Mouse (Mus musculus) megakaryocyte, adult 5-6 weeks (primary cell): Measurements from ENCODE around the gene Sync. TPM values are rescaled to one million over a fixed set of nuclear protein-coding genes. Genes with fewer than 3 reads are reported as not detected.

Experiments used
- ATAC-seq: 2 replicates; pipeline ENCODE4 v1.8.0; 2016; ENCODE audit warnings: mild to moderate bottlenecking, inconsistent platforms; ENCODE audit not compliant: poor library complexity, severe bottlenecking
- total RNA-seq, 2 experiments: library from RNA; stranded (forward) in 1 of 2; stranded (reverse) in 1 of 2; fragments of 153-499, 151-499 nt in 1 of 2; fragments of 221-1000, 200-1000 nt in 1 of 2; gene quantifications; 2 replicates each; pipeline versions ENCODE4 v1.2.3 to v1.2.4; 2015 to 2017

Sync gene
- total RNA-seq, 2 experiments from 2014 or later = not detected

DNA sequence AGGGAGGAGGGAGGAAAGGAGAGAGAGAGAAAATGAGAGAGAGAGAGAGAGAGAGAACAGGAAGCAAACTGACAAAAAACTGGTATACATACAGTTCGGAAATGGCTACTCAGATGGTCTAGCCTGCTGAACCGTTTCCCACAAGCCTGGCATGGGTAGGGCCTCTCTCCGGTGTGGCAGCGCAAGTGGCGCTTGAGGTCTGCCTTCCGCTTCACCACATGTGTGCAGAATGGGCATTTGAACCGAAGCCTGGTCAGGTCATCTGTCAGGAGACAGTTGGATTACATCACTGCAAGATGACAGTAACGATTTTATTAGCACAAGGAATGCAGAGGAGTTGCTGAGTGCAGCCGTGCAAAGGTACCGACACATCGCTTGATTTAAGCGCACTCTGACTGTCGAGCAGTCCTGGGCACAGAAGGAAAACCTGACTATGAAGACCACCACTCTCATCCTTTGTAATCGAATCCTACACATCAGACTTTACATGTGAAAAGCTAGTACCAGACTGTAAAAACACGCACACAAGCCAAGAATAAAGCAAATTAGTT, 70.3 kb downstream of the Sync start:
- ATAC-seq = no peak

Other genes starting within 250 kb of the Sync start
- gene Rnf19b, start 229.3 kb upstream of the Sync start, total RNA-seq (2015) = 20.2 and 24.2 TPM in 2 replicates
- gene Rnf19b, start 229.3 kb upstream of the Sync start, total RNA-seq (2017) = 52.8 and 56.8 TPM in 2 replicates
- gene Tmem54, start 182.1 kb upstream of the Sync start, total RNA-seq (2015) = not detected in 2 replicates
- not detected in 2 replicates for gene Tmem54, start 182.1 kb upstream of the Sync start, total RNA-seq (2017)
- not detected in 2 replicates for gene Hpca, start 165.6 kb upstream of the Sync start, total RNA-seq (2015)
- gene Hpca, start 165.6 kb upstream of the Sync start, total RNA-seq (2017) = not detected in 2 replicates
- 0.07 TPM in 2 replicates for gene Fndc5, start 150.6 kb upstream of the Sync start, total RNA-seq (2015)
- not detected in 2 replicates for gene Fndc5, start 150.6 kb upstream of the Sync start, total RNA-seq (2017)
- gene S100pbp, start 97.9 kb upstream of the Sync start, total RNA-seq (2015) = 28.3 and 37.5 TPM in 2 replicates
- gene S100pbp, start 97.9 kb upstream of the Sync start, total RNA-seq (2017) = 14.1 and 22.2 TPM in 2 replicates
- gene Yars, start 97.9 kb upstream of the Sync start, total RNA-seq (2015) = 9.4 and 12.5 TPM in 2 replicates
- gene Yars, start 97.9 kb upstream of the Sync start, total RNA-seq (2017) = 20.0 and 26.1 TPM in 2 replicates
- not detected in 2 replicates for gene C77080, start 26.2 kb upstream of the Sync start, total RNA-seq (2015)
- not detected in 2 replicates for gene C77080, start 26.2 kb upstream of the Sync start, total RNA-seq (2017)
- gene Rbbp4, start 47.8 kb downstream of the Sync start, total RNA-seq (2015) = 174 and 182 TPM in 2 replicates
- gene Rbbp4, start 47.8 kb downstream of the Sync start, total RNA-seq (2017) = 86.5 and 88.9 TPM in 2 replicates
- 60.9 and 69.8 TPM in 2 replicates for gene Zbtb8os, start 48.1 kb downstream of the Sync start, total RNA-seq (2015)
- gene Zbtb8os, start 48.1 kb downstream of the Sync start, total RNA-seq (2017) = 79.7 and 84.8 TPM in 2 replicates
- gene Zbtb8a, start 90.5 kb downstream of the Sync start, total RNA-seq (2015) = 3.0 and 3.3 TPM in 2 replicates
- 9.3 and 9.4 TPM in 2 replicates for gene Zbtb8a, start 90.5 kb downstream of the Sync start, total RNA-seq (2017)
- gene Zbtb8b, start 153.2 kb downstream of the Sync start, total RNA-seq (2015) = not detected in 2 replicates
- not detected in 2 replicates for gene Zbtb8b, start 153.2 kb downstream of the Sync start, total RNA-seq (2017)
- gene Bsdc1, start 174.0 kb downstream of the Sync start, total RNA-seq (2015) = 24.3 and 24.9 TPM in 2 replicates
- gene Bsdc1, start 174.0 kb downstream of the Sync start, total RNA-seq (2017) = 28.5 and 35.8 TPM in 2 replicates
- not detected in 2 replicates for gene Tssk3, start 203.4 kb downstream of the Sync start, total RNA-seq (2015)
- not detected in 2 replicates for gene Tssk3, start 203.4 kb downstream of the Sync start, total RNA-seq (2017)
- gene Fam229a, start 203.6 kb downstream of the Sync start, total RNA-seq (2015) = not detected in 2 replicates
- not detected in 2 replicates for gene Fam229a, start 203.6 kb downstream of the Sync start, total RNA-seq (2017)
- 28.5 and 32.6 TPM in 2 replicates for gene Marcksl1, start 226.0 kb downstream of the Sync start, total RNA-seq (2015)
- 25.4 and 29.3 TPM in 2 replicates for gene Marcksl1, start 226.0 kb downstream of the Sync start, total RNA-seq (2017)